Mouse (Mus musculus): ENCODE measurements at regions not wholly inside any gene's neighbourhood (a gene's known extent, or its start where the extent isn't known, plus 50 kb on each side); places are given as distances from the start of the nearest gene placed in this dataset.
A peak's percentile ranks its signal among the peaks of the same experiment; 100 is the strongest.

DNA sequence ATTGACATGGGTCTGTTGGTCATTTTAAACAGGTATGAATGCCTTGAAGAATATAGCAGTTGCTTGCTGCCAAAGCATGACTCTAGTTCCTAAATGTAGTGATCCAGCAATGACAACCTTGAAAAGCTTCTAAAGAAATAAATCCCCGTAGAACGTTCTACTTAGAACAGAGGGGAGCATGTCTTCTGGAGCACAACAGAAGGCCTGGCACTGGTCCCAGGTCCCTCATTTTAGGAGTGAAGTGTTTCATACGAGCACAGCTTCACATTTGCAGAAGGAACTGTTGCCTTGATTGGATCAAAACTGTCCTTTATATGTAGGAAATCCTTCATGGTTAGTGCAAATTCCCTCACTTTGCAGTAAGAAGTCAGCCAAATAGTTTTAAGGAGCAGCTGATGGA is 226.4 kb downstream of the Plod2 start:
- H3K4me3 ChIP-seq (ENCODE audit: control insufficient read depth, insufficient read depth, low read length), result no peak overlapping the region
- 90% methylated on average over 3 of the region's 3 CpGs for WGBS
- H3K27ac ChIP-seq (ENCODE audit: control insufficient read depth, insufficient read depth, low read length), result no peak overlapping the region
- no peaks in the 10 kb centered on the region for H3K36me3 ChIP-seq (ENCODE audit: control insufficient read depth, insufficient read depth, low read length)
- no peaks in the 10 kb centered on the region for H3K4me1 ChIP-seq (replicated peaks; ENCODE audit: control insufficient read depth, insufficient read depth, low read length)
- H3K27me3 ChIP-seq (ENCODE audit: control insufficient read depth, insufficient read depth, low read length), result no peaks in the 10 kb centered on the region
- TF ChIP-seq CTCF (IDR thresholded peaks at IDR 0.05; ENCODE audit: borderline replicate concordance, control insufficient read depth, extremely low read depth, insufficient read depth, low read length, poor library complexity), result no peak
- no peak for TF ChIP-seq POLR2A (IDR thresholded peaks at IDR 0.05; ENCODE audit: control insufficient read depth, extremely low read depth, insufficient read depth, low read length, poor library complexity)
- DNase-seq, result no peak

DNA sequence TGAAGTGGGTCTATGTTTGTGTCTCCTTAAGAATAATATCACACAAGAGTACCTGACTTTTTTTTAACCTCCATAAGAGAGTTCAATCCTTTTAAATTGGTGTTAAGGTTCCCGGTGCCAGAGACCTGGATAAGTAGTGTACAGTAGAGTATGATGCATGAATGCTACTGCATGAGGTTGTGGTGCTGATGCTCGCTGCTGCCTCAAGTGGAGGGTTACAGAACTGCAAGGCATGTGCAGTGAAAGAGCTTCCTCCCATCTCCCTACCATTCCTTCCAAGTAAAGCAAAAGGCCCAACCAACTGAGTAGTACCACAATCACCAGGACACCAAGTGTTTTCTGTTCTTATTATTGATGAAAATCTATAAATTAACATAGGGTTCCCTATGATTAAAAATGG is 227.5 kb downstream of the Plod2 start:
- no peaks in the 10 kb centered on the region for H3K36me3 ChIP-seq (ENCODE audit: control insufficient read depth, insufficient read depth, low read length)
- TF ChIP-seq CTCF (IDR thresholded peaks at IDR 0.05; ENCODE audit: borderline replicate concordance, control insufficient read depth, extremely low read depth, insufficient read depth, low read length, poor library complexity) (no peak), POLR2A (IDR thresholded peaks at IDR 0.05; ENCODE audit: control insufficient read depth, extremely low read depth, insufficient read depth, low read length, poor library complexity) (no peak)
- H3K27me3 ChIP-seq (ENCODE audit: control insufficient read depth, insufficient read depth, low read length), result no peaks in the 10 kb centered on the region
- 62% methylated on average over 2 of the region's 2 CpGs for WGBS
- peak; percentile 7 for DNase-seq
- H3K4me3 ChIP-seq (ENCODE audit: control insufficient read depth, insufficient read depth, low read length), result no peak overlapping the region
- no peak overlapping the region for H3K27ac ChIP-seq (ENCODE audit: control insufficient read depth, insufficient read depth, low read length)
- no peaks in the 10 kb centered on the region for H3K4me1 ChIP-seq (replicated peaks; ENCODE audit: control insufficient read depth, insufficient read depth, low read length)

DNA sequence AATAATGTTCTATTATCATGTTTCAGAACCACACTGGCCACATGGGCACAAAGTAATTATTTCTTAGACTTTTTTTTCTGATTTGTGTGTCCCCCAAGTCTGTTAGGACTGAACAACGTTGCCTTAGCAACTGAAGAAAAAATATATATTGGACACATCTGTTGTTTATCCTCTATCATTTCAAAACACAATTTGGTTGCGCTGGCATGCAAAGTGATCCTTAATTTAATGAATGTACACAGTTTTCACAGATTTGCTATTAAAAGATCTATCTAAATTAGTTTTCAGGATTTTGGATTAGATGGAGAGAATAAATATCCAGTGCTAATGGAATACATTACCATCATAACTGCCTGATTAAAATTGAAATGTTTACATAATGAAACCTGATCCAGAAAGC is 229.0 kb downstream of the Plod2 start:
- no peaks in the 10 kb centered on the region for H3K4me1 ChIP-seq (replicated peaks; ENCODE audit: control insufficient read depth, insufficient read depth, low read length)
- no peak for TF ChIP-seq CTCF (IDR thresholded peaks at IDR 0.05; ENCODE audit: borderline replicate concordance, control insufficient read depth, extremely low read depth, insufficient read depth, low read length, poor library complexity)
- DNase-seq, result no peak
- no peak overlapping the region for H3K27ac ChIP-seq (ENCODE audit: control insufficient read depth, insufficient read depth, low read length)
- no peaks in the 10 kb centered on the region for H3K27me3 ChIP-seq (ENCODE audit: control insufficient read depth, insufficient read depth, low read length)
- no peaks in the 10 kb centered on the region for H3K36me3 ChIP-seq (ENCODE audit: control insufficient read depth, insufficient read depth, low read length)
- H3K4me3 ChIP-seq (ENCODE audit: control insufficient read depth, insufficient read depth, low read length), result no peak overlapping the region
- 86% methylated on average over 2 of the region's 2 CpGs for WGBS

GRCm38 (mm10) chr9:92771716-92772115 is 229.7 kb downstream of the Plod2 start:
- no peak overlapping the region for H3K4me3 ChIP-seq (ENCODE audit: control insufficient read depth, insufficient read depth, low read length)
- TF ChIP-seq POLR2A (IDR thresholded peaks at IDR 0.05; ENCODE audit: control insufficient read depth, extremely low read depth, insufficient read depth, low read length, poor library complexity) (no peak), CTCF (IDR thresholded peaks at IDR 0.05; ENCODE audit: borderline replicate concordance, control insufficient read depth, extremely low read depth, insufficient read depth, low read length, poor library complexity) (no peak)
- H3K27me3 ChIP-seq (ENCODE audit: control insufficient read depth, insufficient read depth, low read length), result no peaks in the 10 kb centered on the region
- H3K4me1 ChIP-seq (replicated peaks; ENCODE audit: control insufficient read depth, insufficient read depth, low read length), result no peaks in the 10 kb centered on the region
- WGBS, result 85% methylated on average over 3 of the region's 3 CpGs
- no peaks in the 10 kb centered on the region for H3K36me3 ChIP-seq (ENCODE audit: control insufficient read depth, insufficient read depth, low read length)
- no peak for DNase-seq
- no peak overlapping the region for H3K27ac ChIP-seq (ENCODE audit: control insufficient read depth, insufficient read depth, low read length)

DNA sequence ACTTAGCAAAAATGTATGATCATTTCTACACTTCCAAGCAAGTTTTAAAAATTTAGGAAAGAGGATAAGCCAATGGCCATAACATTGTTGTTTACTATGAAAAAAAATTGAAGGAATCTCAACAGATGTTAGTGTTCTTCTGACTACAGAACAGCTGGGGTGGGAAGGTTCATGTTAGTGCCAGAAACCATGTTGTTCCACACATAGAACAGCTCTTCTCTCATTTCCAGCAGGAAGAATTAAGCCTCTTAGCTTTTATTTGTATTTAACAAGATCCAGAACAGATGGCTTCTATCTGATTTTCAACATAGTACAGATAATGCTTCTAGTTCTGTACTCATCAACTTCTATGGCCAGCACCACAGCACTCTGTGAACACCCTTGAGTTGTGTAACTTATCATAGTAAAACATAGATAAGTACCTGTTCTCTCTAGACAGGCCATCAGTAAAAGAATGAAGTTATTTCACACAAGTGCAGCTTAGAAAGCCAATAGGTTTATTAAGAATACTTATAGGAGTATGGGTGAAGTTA is 241.0 kb downstream of the Plod2 start:
- TF ChIP-seq POLR2A (IDR thresholded peaks at IDR 0.05; ENCODE audit: control insufficient read depth, extremely low read depth, insufficient read depth, low read length, poor library complexity) (no peak), CTCF (IDR thresholded peaks at IDR 0.05; ENCODE audit: borderline replicate concordance, control insufficient read depth, extremely low read depth, insufficient read depth, low read length, poor library complexity) (no peak)
- no peak for DNase-seq
- Histone ChIP-seq H3K27ac (ENCODE audit: control insufficient read depth, insufficient read depth, low read length) (no peak overlapping the region), H3K4me1 (replicated peaks; ENCODE audit: control insufficient read depth, insufficient read depth, low read length) (no peaks in the 10 kb centered on the region), H3K36me3 (ENCODE audit: control insufficient read depth, insufficient read depth, low read length) (no peaks in the 10 kb centered on the region), H3K27me3 (ENCODE audit: control insufficient read depth, insufficient read depth, low read length) (no peaks in the 10 kb centered on the region), H3K4me3 (ENCODE audit: control insufficient read depth, insufficient read depth, low read length) (no peak overlapping the region)

DNA sequence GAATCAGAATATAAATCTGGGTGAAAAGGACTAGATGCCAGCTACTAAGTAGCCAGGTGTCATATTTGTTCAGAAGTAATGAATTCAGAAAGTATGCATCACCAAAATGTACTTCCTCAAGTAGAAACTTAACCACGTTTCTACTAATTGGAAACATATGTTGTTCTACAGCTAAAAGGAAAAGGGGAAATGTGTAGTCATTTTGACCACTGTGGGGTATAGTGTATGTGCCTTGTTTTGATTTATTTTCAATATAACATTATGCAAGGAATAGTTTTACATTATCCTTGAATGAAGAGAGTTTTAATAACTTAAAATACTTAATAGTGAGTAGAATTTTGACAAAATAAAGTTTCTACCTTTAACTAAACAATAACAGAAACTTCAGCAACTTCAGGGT is 257.7 kb downstream of the Plod2 start:
- WGBS, result 47% methylated on average over 1 of the region's 1 CpGs
- no peak for DNase-seq
- Histone ChIP-seq H3K4me3 (ENCODE audit: control insufficient read depth, insufficient read depth, low read length) (no peak overlapping the region), H3K27ac (ENCODE audit: control insufficient read depth, insufficient read depth, low read length) (no peak overlapping the region), H3K36me3 (ENCODE audit: control insufficient read depth, insufficient read depth, low read length) (no peaks in the 10 kb centered on the region), H3K4me1 (replicated peaks; ENCODE audit: control insufficient read depth, insufficient read depth, low read length) (no peaks in the 10 kb centered on the region), H3K27me3 (ENCODE audit: control insufficient read depth, insufficient read depth, low read length) (no peaks in the 10 kb centered on the region)
- no peak for TF ChIP-seq POLR2A (IDR thresholded peaks at IDR 0.05; ENCODE audit: control insufficient read depth, extremely low read depth, insufficient read depth, low read length, poor library complexity)
- TF ChIP-seq CTCF (IDR thresholded peaks at IDR 0.05; ENCODE audit: borderline replicate concordance, control insufficient read depth, extremely low read depth, insufficient read depth, low read length, poor library complexity), result no peak

GRCm38 (mm10) chr9:92809469-92809868 is 267.4 kb downstream of the Plod2 start:
- DNase-seq, result no peak
- TF ChIP-seq CTCF (IDR thresholded peaks at IDR 0.05; ENCODE audit: borderline replicate concordance, control insufficient read depth, extremely low read depth, insufficient read depth, low read length, poor library complexity) (no peak), POLR2A (IDR thresholded peaks at IDR 0.05; ENCODE audit: control insufficient read depth, extremely low read depth, insufficient read depth, low read length, poor library complexity) (no peak)
- H3K27ac ChIP-seq (ENCODE audit: control insufficient read depth, insufficient read depth, low read length), result no peak overlapping the region
- H3K4me1 ChIP-seq (replicated peaks; ENCODE audit: control insufficient read depth, insufficient read depth, low read length), result no peaks in the 10 kb centered on the region
- H3K4me3 ChIP-seq (ENCODE audit: control insufficient read depth, insufficient read depth, low read length), result no peak overlapping the region
- H3K27me3 ChIP-seq (ENCODE audit: control insufficient read depth, insufficient read depth, low read length), result no peaks in the 10 kb centered on the region
- H3K36me3 ChIP-seq (ENCODE audit: control insufficient read depth, insufficient read depth, low read length), result no peaks in the 10 kb centered on the region
